Mouse (Mus musculus): ENCODE results near the gene Foxd4. TPM values are rescaled to one million over a fixed set of nuclear protein-coding genes. Genes with fewer than 3 reads are reported as not detected.
"Not testable (repeated sequence)": the region's sequence is repeated elsewhere in the genome, so short reads cannot be mapped to it uniquely, and the experiment has no call there.

The Foxd4 gene
- polyA plus RNA-seq, 1 experiment from 2014 or later = not detected

GRCm38 (mm10) chr19:24899578-24900544 lies 1.1 kb downstream of the Foxd4 start:
- under 1% methylated on average over 84 of the region's 84 CpGs for WGBS
- H3K27ac ChIP-seq = no peak overlapping the region
- no peaks in the 10 kb centered on the region for H3K36me3 ChIP-seq
- H3K9me3 ChIP-seq (replicated peaks) = no peaks in the 10 kb centered on the region
- no peak overlapping the region for H3K9ac ChIP-seq
- ATAC-seq (replicated peaks; ENCODE audit: insufficient number of reproducible peaks, insufficient read depth, low FRiP score, low read depth) = no peak
- peak overlapping the region; percentile 82 for H3K4me2 ChIP-seq
- H3K4me1 ChIP-seq (replicated peaks) = peaks cover 29% of the 10 kb centered on the region
- peak overlapping the region; percentile 47 for H3K4me3 ChIP-seq
- H3K27me3 ChIP-seq = peaks cover 89% of the 10 kb centered on the region

- H3K36me3 ChIP-seq = no peaks in the 10 kb centered on the region
- H3K4me3 ChIP-seq = peak overlapping the region; percentile 47
- H3K27ac ChIP-seq = no peak overlapping the region
- H3K9me3 ChIP-seq (replicated peaks) = no peaks in the 10 kb centered on the region
- 4% methylated on average over 34 of the region's 34 CpGs for WGBS
- H3K4me1 ChIP-seq (replicated peaks) = peaks cover 29% of the 10 kb centered on the region
- ATAC-seq (replicated peaks; ENCODE audit: insufficient number of reproducible peaks, insufficient read depth, low FRiP score, low read depth) = no peak
- peak overlapping the region; percentile 82 for H3K4me2 ChIP-seq
- peaks cover 82% of the 10 kb centered on the region for H3K27me3 ChIP-seq
- H3K9ac ChIP-seq = no peak overlapping the region
Measured at GRCm38 (mm10) chr19:24898737-24899577, 2.0 kb downstream of the Foxd4 start.

GRCm38 (mm10) chr19:24897896-24898736 lies 2.9 kb downstream of the Foxd4 start:
- no peak overlapping the region for H3K9ac ChIP-seq
- H3K9me3 ChIP-seq (replicated peaks) = no peaks in the 10 kb centered on the region
- peaks cover 29% of the 10 kb centered on the region for H3K4me1 ChIP-seq (replicated peaks)
- peak overlapping the region; percentile 57 for H3K4me2 ChIP-seq
- H3K27ac ChIP-seq = no peak overlapping the region
- peak overlapping the region; percentile 40; the same call in 1 of the 2 replicates for H3K4me3 ChIP-seq
- no peaks in the 10 kb centered on the region for H3K36me3 ChIP-seq
- peaks cover 74% of the 10 kb centered on the region for H3K27me3 ChIP-seq
- ATAC-seq (replicated peaks; ENCODE audit: insufficient number of reproducible peaks, insufficient read depth, low FRiP score, low read depth) = no peak
- WGBS = 3% methylated on average over 20 of the region's 20 CpGs

GRCm38 (mm10) chr19:24897006-24897895 lies 3.7 kb downstream of the Foxd4 start:
- peaks cover 29% of the 10 kb centered on the region for H3K4me1 ChIP-seq (replicated peaks)
- peak overlapping the region; percentile 57 for H3K4me2 ChIP-seq
- H3K9me3 ChIP-seq (replicated peaks) = no peaks in the 10 kb centered on the region
- no peak overlapping the region for H3K9ac ChIP-seq
- H3K27ac ChIP-seq = no peak overlapping the region
- H3K27me3 ChIP-seq = peaks cover 65% of the 10 kb centered on the region
- no peak; the same call in 1 of the 2 replicates for ATAC-seq (replicated peaks; ENCODE audit: insufficient number of reproducible peaks, insufficient read depth, low FRiP score, low read depth)
- peak overlapping the region; percentile 40 for H3K4me3 ChIP-seq
- H3K36me3 ChIP-seq = no peaks in the 10 kb centered on the region
- 2% methylated on average over 57 of the region's 57 CpGs for WGBS

DNA sequence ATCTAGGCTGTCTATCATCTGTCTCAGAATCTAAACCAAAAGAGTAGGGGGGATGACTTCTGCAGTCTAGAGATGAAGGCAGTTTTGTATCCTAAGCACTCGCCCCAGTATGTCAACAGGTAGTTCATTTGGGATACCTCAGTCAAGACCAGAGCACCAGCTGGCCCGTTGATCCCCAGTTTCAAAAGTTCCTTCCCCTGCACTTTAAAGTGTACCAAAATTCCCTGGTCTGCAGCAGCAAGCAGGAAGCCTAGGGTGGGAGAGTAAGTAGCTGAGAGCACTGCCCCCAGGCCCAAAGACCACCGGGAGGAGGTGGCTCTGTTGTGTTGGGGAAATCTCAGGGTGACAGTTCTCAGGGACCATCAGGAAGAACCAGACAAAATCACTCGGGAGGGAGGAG lies 4.5 kb downstream of the Foxd4 start:
- WGBS = 21% methylated on average over 4 of the region's 4 CpGs
- Histone ChIP-seq H3K27me3 (peaks cover 58% of the 10 kb centered on the region), H3K4me1 (replicated peaks) (peaks cover 29% of the 10 kb centered on the region), H3K27ac (no peak overlapping the region), H3K9ac (no peak overlapping the region), H3K9me3 (replicated peaks) (no peaks in the 10 kb centered on the region), H3K4me3 (no peak overlapping the region), H3K4me2 (no peak overlapping the region), H3K36me3 (no peaks in the 10 kb centered on the region)
- no peak for ATAC-seq (replicated peaks; ENCODE audit: insufficient number of reproducible peaks, insufficient read depth, low FRiP score, low read depth)

DNA sequence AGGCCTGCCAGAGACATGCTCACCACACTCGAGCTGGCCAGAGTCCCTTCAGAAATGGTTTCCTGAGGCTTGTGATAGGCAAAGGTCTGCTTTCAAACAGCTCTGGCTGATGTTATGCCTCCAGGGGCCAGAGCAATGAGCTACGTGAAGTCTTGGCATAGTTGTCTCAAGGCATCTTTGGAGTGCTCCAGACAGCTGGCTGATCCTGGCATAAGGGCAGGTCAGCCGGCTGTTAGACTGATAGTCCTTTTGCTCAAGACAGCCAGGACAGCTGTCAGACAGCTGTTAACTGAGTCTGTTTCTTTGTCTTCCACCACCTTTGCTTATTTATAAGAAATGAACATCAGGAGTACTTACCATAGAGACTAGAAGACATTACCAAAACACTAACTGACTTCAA lies 14.1 kb downstream of the Foxd4 start:
- WGBS = 58% methylated on average over 3 of the region's 3 CpGs
- Histone ChIP-seq H3K27ac (no peak overlapping the region), H3K4me2 (no peak overlapping the region), H3K9me3 (replicated peaks) (no peaks in the 10 kb centered on the region), H3K27me3 (peaks cover 28% of the 10 kb centered on the region), H3K4me3 (no peak overlapping the region), H3K9ac (no peak overlapping the region), H3K36me3 (no peaks in the 10 kb centered on the region), H3K4me1 (replicated peaks) (peaks cover 5% of the 10 kb centered on the region)
- ATAC-seq (replicated peaks; ENCODE audit: insufficient number of reproducible peaks, insufficient read depth, low FRiP score, low read depth) = no peak

DNA sequence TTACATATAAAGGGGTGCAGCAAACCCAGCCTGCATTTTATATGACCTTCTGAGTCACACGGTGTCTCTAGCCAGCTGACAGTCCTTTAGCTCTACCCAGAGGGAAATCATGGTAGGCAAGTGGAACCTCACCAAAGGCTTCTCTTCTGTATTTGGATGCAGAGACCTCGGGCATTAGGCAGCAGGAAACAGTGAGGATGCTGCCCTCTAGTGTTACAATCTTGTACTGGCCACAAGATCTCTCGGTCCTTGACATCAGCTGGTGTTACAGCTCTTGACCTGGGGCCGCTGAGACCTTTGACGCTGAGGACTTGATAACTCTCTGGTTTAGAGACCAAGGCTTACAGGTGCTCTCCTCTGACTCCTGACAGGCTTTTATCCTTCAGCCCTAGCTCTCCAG lies 15.5 kb downstream of the Foxd4 start:
- Histone ChIP-seq H3K4me2 (no peak overlapping the region; the same call in 1 of the 2 replicates), H3K4me1 (replicated peaks) (peaks cover 5% of the 10 kb centered on the region), H3K9me3 (replicated peaks) (no peaks in the 10 kb centered on the region), H3K27ac (no peak overlapping the region), H3K4me3 (no peak overlapping the region), H3K27me3 (peaks cover 28% of the 10 kb centered on the region), H3K9ac (no peak overlapping the region), H3K36me3 (no peaks in the 10 kb centered on the region)
- ATAC-seq (replicated peaks; ENCODE audit: insufficient number of reproducible peaks, insufficient read depth, low FRiP score, low read depth) = no peak
- 4% methylated on average over 5 of the region's 5 CpGs for WGBS

GRCm38 (mm10) chr19:24881237-24881636 lies 19.8 kb downstream of the Foxd4 start:
- H3K9me3 ChIP-seq (replicated peaks) = no peaks in the 10 kb centered on the region
- no peak overlapping the region for H3K4me3 ChIP-seq
- H3K9ac ChIP-seq = no peak overlapping the region
- H3K27ac ChIP-seq = no peak overlapping the region
- no peak overlapping the region for H3K4me2 ChIP-seq
- peaks cover 13% of the 10 kb centered on the region for H3K27me3 ChIP-seq
- 52% methylated on average over 4 of the region's 4 CpGs for WGBS
- peaks cover 5% of the 10 kb centered on the region for H3K4me1 ChIP-seq (replicated peaks)
- H3K36me3 ChIP-seq = no peaks in the 10 kb centered on the region
- ATAC-seq (replicated peaks; ENCODE audit: insufficient number of reproducible peaks, insufficient read depth, low FRiP score, low read depth) = no peak

- not testable (repeated sequence) for H3K4me2 ChIP-seq; ATAC-seq (replicated peaks; ENCODE audit: insufficient number of reproducible peaks, insufficient read depth, low FRiP score, low read depth); H3K27ac ChIP-seq; H3K9ac ChIP-seq; H3K36me3 ChIP-seq; H3K4me3 ChIP-seq; H3K9me3 ChIP-seq (replicated peaks); H3K27me3 ChIP-seq
- H3K4me1 ChIP-seq (replicated peaks) = peaks cover 12% of the 10 kb centered on the region; the same call in 1 of the 2 replicates
- WGBS = 69% methylated on average over 23 of the region's 26 CpGs
Measured at GRCm38 (mm10) chr19:24875129-24875870, 25.7 kb downstream of the Foxd4 start, which contains the start of gene Gm10053. Gm10053 (plus strand) TSS chr19:24875686.

All from heart, embryonic 15.5 days (tissue).